Comparison of ENCODE assay signal across 26 mouse cellular contexts in genomic region chr8:8876879-8877278, GRCm38 (mm10).
DNase-seq lines count a peak whose midpoint lies in the region; ATAC-seq lines count a peak whose summit lies in the region.
"Had no signal": no experiment of that assay in that cellular context is flagged by ENCODE, and none has a peak within 500 bp of the region (broad histone marks: within the 10 kb centered on the region; RNA-seq: fewer than 3 reads in every experiment).

No protein-coding gene starts in this region.

- WGBS in forebrain, embryonic 11.5 days, result 22% methylated on average over 9 of the region's 9 CpGs
- WGBS in forebrain, embryonic 14.5 days, result 27% methylated on average over 9 of the region's 9 CpGs
- 26% methylated on average over 9 of the region's 9 CpGs for WGBS in hindbrain, embryonic 13.5 days
- 28% methylated on average over 9 of the region's 9 CpGs for WGBS in hindbrain, embryonic 12.5 days
- WGBS in hindbrain, embryonic 15.5 days, result 32% methylated on average over 9 of the region's 9 CpGs
- WGBS in midbrain, embryonic 15.5 days, result 19% methylated on average over 9 of the region's 9 CpGs

- no peak overlapping the region for H3K4me3 ChIP-seq in forebrain, embryonic 11.5 days (ENCODE audit: low read depth, low read length)
- H3K4me3 ChIP-seq in forebrain, embryonic 14.5 days (ENCODE audit: low read depth, low read length), result no peak overlapping the region
- no peak overlapping the region for H3K4me3 ChIP-seq in hindbrain, embryonic 13.5 days
- H3K4me3 ChIP-seq in hindbrain, embryonic 12.5 days, result no peak overlapping the region
- no peak overlapping the region for H3K4me3 ChIP-seq in hindbrain, embryonic 15.5 days
- no peak overlapping the region for H3K4me3 ChIP-seq in midbrain, embryonic 15.5 days
- H3K4me3 ChIP-seq: embryonic facial prominence, embryonic 15.5 days; left cerebral cortex, adult 2 months; liver, embryonic 12.5 days; megakaryocyte, embryonic 14.5 days; myocyte had no signal

- no peaks in the 10 kb centered on the region for H3K4me1 ChIP-seq in forebrain, embryonic 11.5 days (replicated peaks; ENCODE audit: control insufficient read depth, insufficient read depth, low read length)
- H3K4me1 ChIP-seq in forebrain, embryonic 14.5 days (ENCODE audit: control insufficient read depth, insufficient read depth, low read length), result no peaks in the 10 kb centered on the region; the same call in 1 of the 2 replicates
- 0 out of 2 replicates have a peak, but pooled peaks cover 11% of the 10 kb centered on the region for H3K4me1 ChIP-seq in hindbrain, embryonic 13.5 days (replicated peaks)
- peaks cover 17% of the 10 kb centered on the region for H3K4me1 ChIP-seq in hindbrain, embryonic 12.5 days
- H3K4me1 ChIP-seq in hindbrain, embryonic 15.5 days (replicated peaks), result peaks cover 8% of the 10 kb centered on the region; the same call in 1 of the 2 replicates
- H3K4me1 ChIP-seq in midbrain, embryonic 15.5 days, result no peaks in the 10 kb centered on the region
- H3K4me1 ChIP-seq: embryonic facial prominence, embryonic 15.5 days; liver, embryonic 12.5 days; megakaryocyte, embryonic 14.5 days had no signal

- H3K4me2 ChIP-seq in forebrain, embryonic 11.5 days (ENCODE audit: low read depth, low read length, severe bottlenecking), result no peak overlapping the region
- no peak overlapping the region for H3K4me2 ChIP-seq in forebrain, embryonic 14.5 days (ENCODE audit: low read length)
- no peak overlapping the region for H3K4me2 ChIP-seq in hindbrain, embryonic 13.5 days
- H3K4me2 ChIP-seq in hindbrain, embryonic 12.5 days (replicated peaks), result no peak overlapping the region
- H3K4me2 ChIP-seq in hindbrain, embryonic 15.5 days, result no peak overlapping the region
- no peak overlapping the region for H3K4me2 ChIP-seq in midbrain, embryonic 15.5 days
- H3K4me2 ChIP-seq: embryonic facial prominence, embryonic 15.5 days; heart, embryonic 11.5 days; liver, embryonic 12.5 days had no signal

- no peaks in the 10 kb centered on the region; the same call in 1 of the 2 replicates for H3K9me3 ChIP-seq in forebrain, embryonic 11.5 days (ENCODE audit: control insufficient read depth, low read length)
- H3K9me3 ChIP-seq in forebrain, embryonic 14.5 days (replicated peaks; ENCODE audit: control insufficient read depth, low read length), result no peaks in the 10 kb centered on the region
- H3K9me3 ChIP-seq in hindbrain, embryonic 13.5 days, result no peaks in the 10 kb centered on the region
- H3K9me3 ChIP-seq in hindbrain, embryonic 12.5 days (replicated peaks), result no peaks in the 10 kb centered on the region
- no peaks in the 10 kb centered on the region for H3K9me3 ChIP-seq in hindbrain, embryonic 15.5 days
- no peaks in the 10 kb centered on the region for H3K9me3 ChIP-seq in midbrain, embryonic 15.5 days
- H3K9me3 ChIP-seq: embryonic facial prominence, embryonic 15.5 days; G1E; liver, embryonic 12.5 days had no signal

- no peak overlapping the region for H3K27ac ChIP-seq in forebrain, embryonic 11.5 days (ENCODE audit: low read depth, low read length)
- no peak overlapping the region for H3K27ac ChIP-seq in forebrain, embryonic 14.5 days (ENCODE audit: low read depth, low read length)
- no peak overlapping the region for H3K27ac ChIP-seq in hindbrain, embryonic 13.5 days
- H3K27ac ChIP-seq in hindbrain, embryonic 12.5 days, result no peak overlapping the region
- H3K27ac ChIP-seq in hindbrain, embryonic 15.5 days (replicated peaks), result no peak overlapping the region
- no peak overlapping the region for H3K27ac ChIP-seq in midbrain, embryonic 15.5 days
- H3K27ac ChIP-seq: embryonic facial prominence, embryonic 15.5 days; left cerebral cortex, adult 2 months; liver, embryonic 12.5 days had no signal

- peaks cover 18% of the 10 kb centered on the region for H3K27me3 ChIP-seq in forebrain, embryonic 11.5 days (ENCODE audit: control insufficient read depth, insufficient read depth, low read length)
- H3K27me3 ChIP-seq in forebrain, embryonic 14.5 days (replicated peaks; ENCODE audit: control insufficient read depth, insufficient read depth, low read length), result 0 out of 2 replicates have a peak, but pooled peaks cover 3% of the 10 kb centered on the region
- peaks cover 15% of the 10 kb centered on the region; the same call in 1 of the 2 replicates for H3K27me3 ChIP-seq in hindbrain, embryonic 13.5 days
- H3K27me3 ChIP-seq in hindbrain, embryonic 12.5 days, result peaks cover 9% of the 10 kb centered on the region
- no peaks in the 10 kb centered on the region for H3K27me3 ChIP-seq in hindbrain, embryonic 15.5 days
- H3K27me3 ChIP-seq in midbrain, embryonic 15.5 days (replicated peaks), result peaks cover 45% of the 10 kb centered on the region
- H3K27me3 ChIP-seq: embryonic facial prominence, embryonic 15.5 days; liver, embryonic 12.5 days; megakaryocyte, embryonic 14.5 days had no signal

- peak; percentile 27; the same call in 1 of the 2 replicates for ATAC-seq in forebrain, embryonic 11.5 days (replicated peaks; ENCODE audit: low FRiP score)
- no peak for ATAC-seq in forebrain, embryonic 14.5 days
- peak; percentile 37; the same call in 1 of the 2 replicates for ATAC-seq in hindbrain, embryonic 13.5 days (ENCODE audit: low FRiP score)
- no peak for ATAC-seq in hindbrain, embryonic 12.5 days (ENCODE audit: low FRiP score)
- 0 out of 2 replicates have a peak, but pooled peaks have one; percentile 29 for ATAC-seq in hindbrain, embryonic 15.5 days (ENCODE audit: low FRiP score, low read depth)
- ATAC-seq in midbrain, embryonic 15.5 days (replicated peaks), result 0 out of 2 replicates have a peak, but pooled peaks have one; percentile 24
- ATAC-seq: activated CD4-positive, CD25-positive, alpha-beta regulatory T cell, adult 4 months; liver, embryonic 12.5 days had no signal

- no peak for DNase-seq in forebrain, embryonic 11.5 days (ENCODE audit: low spot score)
- no peak for DNase-seq in forebrain, embryonic 14.5 days (ENCODE audit: low spot score)
- DNase-seq in thymus, postnatal 0 days (ENCODE audit: low spot score), result no peak
- no peak for DNase-seq in thymus, adult 18-20 months
- DNase-seq: adrenal gland, postnatal 14 days; cerebellum, postnatal 14 days; embryo, embryonic 11 days; kidney, adult 9 months; kidney, postnatal 36 days; layer of hippocampus, adult 9-11 months; left cerebral cortex, postnatal 4 days; lung, adult 2 months; right cerebral cortex, adult 18-20 months; spleen, adult 18-20 months had no signal

- H3K36me3 ChIP-seq in forebrain, embryonic 11.5 days (ENCODE audit: control insufficient read depth, insufficient read depth, low read length), result no peaks in the 10 kb centered on the region
- no peaks in the 10 kb centered on the region for H3K36me3 ChIP-seq in forebrain, embryonic 14.5 days (ENCODE audit: control insufficient read depth, insufficient read depth, low read length)
- H3K36me3 ChIP-seq in hindbrain, embryonic 13.5 days, result no peaks in the 10 kb centered on the region
- no peaks in the 10 kb centered on the region for H3K36me3 ChIP-seq in hindbrain, embryonic 12.5 days
- H3K36me3 ChIP-seq in hindbrain, embryonic 15.5 days, result no peaks in the 10 kb centered on the region
- no peaks in the 10 kb centered on the region for H3K36me3 ChIP-seq in midbrain, embryonic 15.5 days (replicated peaks)
- H3K36me3 ChIP-seq: embryonic facial prominence, embryonic 15.5 days; G1E; liver, embryonic 12.5 days had no signal

- H3K9ac ChIP-seq in forebrain, embryonic 11.5 days (ENCODE audit: low read length), result no peak overlapping the region
- H3K9ac ChIP-seq in forebrain, embryonic 14.5 days (ENCODE audit: low read length), result no peak overlapping the region
- H3K9ac ChIP-seq in hindbrain, embryonic 13.5 days, result no peak overlapping the region
- H3K9ac ChIP-seq in hindbrain, embryonic 12.5 days, result no peak overlapping the region
- H3K9ac ChIP-seq in hindbrain, embryonic 15.5 days, result no peak overlapping the region
- H3K9ac ChIP-seq in midbrain, embryonic 15.5 days, result no peak overlapping the region
- H3K9ac ChIP-seq: embryonic facial prominence, embryonic 15.5 days; liver, embryonic 12.5 days had no signal

Comparison
In these comparisons a context has a peak if more than half of its experiments do, and no peak if none do; other contexts are left out.
1. ATAC-seq: peak in forebrain, embryonic 11.5 days (single experiment), hindbrain, embryonic 13.5 days (single experiment), hindbrain, embryonic 15.5 days (single experiment) and midbrain, embryonic 15.5 days (single experiment); none in forebrain, embryonic 14.5 days (single experiment) and hindbrain, embryonic 12.5 days (single experiment).